Mouse (Mus musculus) ES-Bruce4 (cell line): Measurements from ENCODE around the gene Pkm. TPM values are rescaled to one million over a fixed set of nuclear protein-coding genes. Genes with fewer than 3 reads are reported as not detected.

Experiments used
- H3K27ac ChIP-seq: 2 replicates; pipeline ENCODE4 v1.5.1; 2012; ENCODE audit warnings: low read length, inconsistent platforms; ENCODE audit not compliant: insufficient read depth
- H3K27me3 ChIP-seq: 2 replicates; pipeline ENCODE4 v1.6.1; 2012; ENCODE audit warnings: mild to moderate bottlenecking, low read length, inconsistent platforms; ENCODE audit not compliant: control insufficient read depth, poor library complexity, insufficient read depth, severe bottlenecking
- H3K36me3 ChIP-seq: 2 replicates; pipeline ENCODE4 v1.6.1; 2012; ENCODE audit warnings: inconsistent platforms, mild to moderate bottlenecking, low read length, moderate library complexity; ENCODE audit not compliant: control insufficient read depth, poor library complexity, insufficient read depth, severe bottlenecking
- H3K4me1 ChIP-seq: one replicate; pipeline ENCODE4 v1.8.1; 2011; ENCODE audit warnings: low read length; ENCODE audit not compliant: control insufficient read depth, insufficient read depth
- H3K4me3 ChIP-seq: 2 replicates; pipeline ENCODE4 v1.5.1; 2011; ENCODE audit warnings: low read depth, mild to moderate bottlenecking, low read length
- H3K9ac ChIP-seq: 2 replicates; pipeline ENCODE4 v1.6.1; 2012; ENCODE audit warnings: low read depth, mild to moderate bottlenecking, inconsistent platforms; ENCODE audit not compliant: poor library complexity, severe bottlenecking
- H3K9me3 ChIP-seq: replicated peaks from 2 replicates; pipeline ENCODE4 v1.6.1; 2012; ENCODE audit warnings: mild to moderate bottlenecking, low read length, inconsistent platforms; ENCODE audit not compliant: control insufficient read depth, poor library complexity, insufficient read depth, severe bottlenecking
- CTCF ChIP-seq: IDR thresholded peaks from one replicate; pipeline ENCODE4 v1.8.1; 2011; ENCODE audit warnings: low read depth, low read length
- EP300 ChIP-seq: IDR thresholded peaks from 2 replicates; pipeline ENCODE4 v1.6.1; 2011; ENCODE audit warnings: low read depth, low read length; ENCODE audit not compliant: insufficient read depth
- POLR2A ChIP-seq: IDR thresholded peaks from one replicate; pipeline ENCODE4 v1.8.1; 2011; ENCODE audit warnings: low read length; ENCODE audit not compliant: insufficient read depth
- polyA plus RNA-seq: library from polyadenylated mRNA; stranded (reverse); fragments of >200 nt; gene quantifications from 2 replicates; pipeline ENCODE4 v1.2.4, GENCODE M21; 2011; ENCODE audit warnings: low read depth; ENCODE audit not compliant: missing spikeins, insufficient read depth, insufficient read length

Pkm gene
- polyA plus RNA-seq, 1 experiment, result 2,433 TPM

- peaks cover 85% of the 10 kb centered on the region for H3K36me3 ChIP-seq
- H3K9ac ChIP-seq, result no peak overlapping the region
- no peaks in the 10 kb centered on the region for H3K27me3 ChIP-seq
- peaks cover 4% of the 10 kb centered on the region for H3K4me1 ChIP-seq
- peak overlapping the region; percentile 22; the same call in 1 of the 2 replicates for H3K4me3 ChIP-seq
- no peak for TF ChIP-seq POLR2A
- TF ChIP-seq CTCF, result no peak
- no peak for TF ChIP-seq EP300
- H3K27ac ChIP-seq, result no peak overlapping the region
- H3K9me3 ChIP-seq, result no peaks in the 10 kb centered on the region
Measured at GRCm38 (mm10) chr9:59663226-59663625, 7.1 kb downstream of the Pkm start.

GRCm38 (mm10) chr9:59663957-59664356, 7.8 kb downstream of the Pkm start:
- no peak overlapping the region for H3K9ac ChIP-seq
- peaks cover 88% of the 10 kb centered on the region for H3K36me3 ChIP-seq
- no peaks in the 10 kb centered on the region for H3K9me3 ChIP-seq
- TF ChIP-seq POLR2A, result no peak
- no peak for TF ChIP-seq EP300
- TF ChIP-seq CTCF, result no peak
- H3K27ac ChIP-seq, result no peak overlapping the region; the same call in 1 of the 2 replicates
- H3K27me3 ChIP-seq, result no peaks in the 10 kb centered on the region
- no peak overlapping the region for H3K4me3 ChIP-seq
- peaks cover 4% of the 10 kb centered on the region for H3K4me1 ChIP-seq

- Histone ChIP-seq H3K9ac (no peak overlapping the region), H3K36me3 (peaks cover 95% of the 10 kb centered on the region), H3K9me3 (no peaks in the 10 kb centered on the region), H3K4me3 (no peak overlapping the region), H3K27me3 (no peaks in the 10 kb centered on the region), H3K27ac (no peak overlapping the region), H3K4me1 (peaks cover 4% of the 10 kb centered on the region)
- TF ChIP-seq EP300 (no peak), POLR2A (no peak), CTCF (no peak)
Measured at GRCm38 (mm10) chr9:59664664-59665256, 8.6 kb downstream of the Pkm start.

- Histone ChIP-seq H3K4me1 (peaks cover 4% of the 10 kb centered on the region), H3K27me3 (no peaks in the 10 kb centered on the region), H3K36me3 (peaks cover 96% of the 10 kb centered on the region), H3K27ac (no peak overlapping the region), H3K9ac (no peak overlapping the region), H3K9me3 (no peaks in the 10 kb centered on the region), H3K4me3 (no peak overlapping the region)
- TF ChIP-seq EP300 (no peak), CTCF (no peak), POLR2A (no peak)
Measured at GRCm38 (mm10) chr9:59666016-59666415, 9.8 kb downstream of the Pkm start.

- Histone ChIP-seq H3K4me3 (no peak overlapping the region), H3K9ac (no peak overlapping the region), H3K36me3 (peaks cover 98% of the 10 kb centered on the region), H3K27ac (no peak overlapping the region), H3K27me3 (no peaks in the 10 kb centered on the region), H3K4me1 (peaks cover 4% of the 10 kb centered on the region), H3K9me3 (no peaks in the 10 kb centered on the region)
- TF ChIP-seq CTCF (no peak), EP300 (no peak), POLR2A (no peak)
Measured at GRCm38 (mm10) chr9:59666813-59667212, 10.6 kb downstream of the Pkm start.

DNA sequence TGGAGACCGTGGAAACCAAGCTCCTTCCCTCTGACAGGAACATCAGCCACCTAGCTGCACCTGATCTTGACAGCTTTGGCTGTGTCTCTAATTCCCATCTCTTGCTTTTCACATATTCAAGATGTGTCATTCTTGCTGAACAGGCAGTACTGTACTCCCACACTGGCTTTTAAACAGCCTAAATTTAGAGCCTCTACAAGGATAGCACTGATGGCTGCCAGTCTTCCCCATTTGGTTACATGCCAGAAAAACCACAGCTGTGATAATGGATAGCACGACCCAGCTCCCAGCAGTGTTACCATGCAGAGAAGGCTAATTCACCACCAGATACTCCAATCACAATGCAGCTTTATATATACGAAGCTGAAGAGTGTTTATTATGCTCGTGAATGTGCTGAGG, 11.1 kb downstream of the Pkm start:
- peaks cover 4% of the 10 kb centered on the region for H3K4me1 ChIP-seq
- H3K4me3 ChIP-seq, result no peak overlapping the region
- H3K27ac ChIP-seq, result no peak overlapping the region
- H3K9ac ChIP-seq, result no peak overlapping the region
- no peak for TF ChIP-seq EP300
- no peak for TF ChIP-seq CTCF
- no peak for TF ChIP-seq POLR2A
- H3K27me3 ChIP-seq, result no peaks in the 10 kb centered on the region
- H3K9me3 ChIP-seq, result no peaks in the 10 kb centered on the region
- H3K36me3 ChIP-seq, result peaks cover 98% of the 10 kb centered on the region
